Mouse (Mus musculus): ENCODE results near the gene Als2cl.
A peak's percentile ranks its signal among the peaks of the same experiment; 100 is the strongest.

The Als2cl gene

GRCm38 (mm10) chr9:110879191-110879920 lies at the start of gene Als2cl:
Gene Als2cl, plus strand, starts transcription at chr9:110879870.
- no peak for DNase-seq (ENCODE audit: low read depth, low spot score)

GRCm38 (mm10) chr9:110833021-110833420 lies 46.6 kb upstream of the Als2cl start:
- DNase-seq (ENCODE audit: low read depth, low spot score), result no peak

- no peak for DNase-seq (ENCODE audit: low read depth, low spot score)
Measured at GRCm38 (mm10) chr9:110834411-110834810, 45.3 kb upstream of the Als2cl start, which contains the start of gene Prss45. Gene Prss45, plus strand, starts transcription at chr9:110834588.

GRCm38 (mm10) chr9:110834961-110835360 lies 44.7 kb upstream of the Als2cl start:
- no peak for DNase-seq (ENCODE audit: low read depth, low spot score)

GRCm38 (mm10) chr9:110836112-110836511 lies 43.6 kb upstream of the Als2cl start:
- DNase-seq (ENCODE audit: low read depth, low spot score), result no peak

- no peak for DNase-seq (ENCODE audit: low read depth, low spot score)
Measured at GRCm38 (mm10) chr9:110840905-110841304, 38.8 kb upstream of the Als2cl start.

- no peak for DNase-seq (ENCODE audit: low read depth, low spot score)
Measured at GRCm38 (mm10) chr9:110841438-110841837, 38.2 kb upstream of the Als2cl start.

GRCm38 (mm10) chr9:110844206-110844605 lies 35.5 kb upstream of the Als2cl start, which contains the start of gene Prss46:
Gene Prss46, plus strand, starts transcription at chr9:110844506.
- DNase-seq (ENCODE audit: low read depth, low spot score), result no peak

GRCm38 (mm10) chr9:110849162-110849561 lies 30.5 kb upstream of the Als2cl start:
- no peak for DNase-seq (ENCODE audit: low read depth, low spot score)

- no peak for DNase-seq (ENCODE audit: low read depth, low spot score)
Measured at GRCm38 (mm10) chr9:110855903-110856302, 23.8 kb upstream of the Als2cl start.

GRCm38 (mm10) chr9:110856920-110857319 lies 22.8 kb upstream of the Als2cl start:
- DNase-seq (ENCODE audit: low read depth, low spot score), result no peak

- peak; percentile 55 for DNase-seq (ENCODE audit: low read depth, low spot score)
Measured at GRCm38 (mm10) chr9:110857781-110858472, 21.7 kb upstream of the Als2cl start, which contains the start of gene Prss50. Gene Prss50, plus strand, starts transcription at chr9:110857967.

- DNase-seq (ENCODE audit: low read depth, low spot score), result no peak
Measured at GRCm38 (mm10) chr9:110858523-110858922, 21.1 kb upstream of the Als2cl start.

- DNase-seq (ENCODE audit: low read depth, low spot score), result no peak
Measured at GRCm38 (mm10) chr9:110858967-110859596, 20.6 kb upstream of the Als2cl start.

- peak; percentile 65 for DNase-seq (ENCODE audit: low read depth, low spot score)
Measured at GRCm38 (mm10) chr9:110871030-110871429, 8.6 kb upstream of the Als2cl start.

GRCm38 (mm10) chr9:110873681-110874659 lies 5.7 kb upstream of the Als2cl start:
- no peak for DNase-seq (ENCODE audit: low read depth, low spot score)

- DNase-seq (ENCODE audit: low read depth, low spot score), result no peak
Measured at GRCm38 (mm10) chr9:110874660-110875191, 4.9 kb upstream of the Als2cl start.

- no peak for DNase-seq (ENCODE audit: low read depth, low spot score)
Measured at GRCm38 (mm10) chr9:110875288-110875695, 4.4 kb upstream of the Als2cl start.

GRCm38 (mm10) chr9:110877353-110877752 lies 2.3 kb upstream of the Als2cl start:
- DNase-seq (ENCODE audit: low read depth, low spot score), result no peak

- no peak for DNase-seq (ENCODE audit: low read depth, low spot score)
Measured at GRCm38 (mm10) chr9:110877888-110878287, 1.8 kb upstream of the Als2cl start.
